Mouse (Mus musculus): ENCODE data around the gene Kcnab1. TPM values are rescaled to one million over a fixed set of nuclear protein-coding genes. Genes with fewer than 3 reads are reported as not detected.

Gene Kcnab1
- polyA plus RNA-seq, 1 experiment from 2014 or later, result 6.2 TPM

- H3K4me3 ChIP-seq (replicated peaks; ENCODE audit: low read depth, low read length), result no peak overlapping the region
- H3K9ac ChIP-seq (replicated peaks; ENCODE audit: low read length), result no peak overlapping the region
- no peaks in the 10 kb centered on the region for H3K36me3 ChIP-seq (ENCODE audit: control insufficient read depth, insufficient read depth, low read length)
- WGBS, result 90% methylated on average over 1 of the region's 1 CpGs
- DNase-seq (no peak), ATAC-seq (ENCODE audit: low FRiP score, low TSS enrichment) (no peak)
- H3K27me3 ChIP-seq (ENCODE audit: control insufficient read depth, insufficient read depth, low read length), result no peaks in the 10 kb centered on the region
- no peak overlapping the region for H3K4me2 ChIP-seq (ENCODE audit: low read length)
- no peaks in the 10 kb centered on the region for H3K4me1 ChIP-seq (ENCODE audit: control insufficient read depth, insufficient read depth, low read length)
- no peaks in the 10 kb centered on the region for H3K9me3 ChIP-seq (ENCODE audit: control insufficient read depth, low read length)
- no peak overlapping the region for H3K27ac ChIP-seq (replicated peaks; ENCODE audit: low read depth, low read length)
These were observed 20.4 kb downstream of the Kcnab1 start for GRCm38 (mm10) chr3:65129625-65130024.

GRCm38 (mm10) chr3:65134931-65135330 lies 25.7 kb downstream of the Kcnab1 start:
- no peak overlapping the region for H3K4me2 ChIP-seq (ENCODE audit: low read length)
- no peaks in the 10 kb centered on the region for H3K36me3 ChIP-seq (ENCODE audit: control insufficient read depth, insufficient read depth, low read length)
- no peak for ATAC-seq (ENCODE audit: low FRiP score, low TSS enrichment)
- no peaks in the 10 kb centered on the region for H3K4me1 ChIP-seq (ENCODE audit: control insufficient read depth, insufficient read depth, low read length)
- H3K27me3 ChIP-seq (ENCODE audit: control insufficient read depth, insufficient read depth, low read length), result no peaks in the 10 kb centered on the region
- H3K27ac ChIP-seq (replicated peaks; ENCODE audit: low read depth, low read length), result no peak overlapping the region
- 86% methylated on average over 5 of the region's 5 CpGs for WGBS
- no peak for DNase-seq
- H3K4me3 ChIP-seq (replicated peaks; ENCODE audit: low read depth, low read length), result no peak overlapping the region
- no peaks in the 10 kb centered on the region for H3K9me3 ChIP-seq (ENCODE audit: control insufficient read depth, low read length)
- H3K9ac ChIP-seq (replicated peaks; ENCODE audit: low read length), result no peak overlapping the region

- no peaks in the 10 kb centered on the region for H3K27me3 ChIP-seq (ENCODE audit: control insufficient read depth, insufficient read depth, low read length)
- no peaks in the 10 kb centered on the region for H3K4me1 ChIP-seq (ENCODE audit: control insufficient read depth, insufficient read depth, low read length)
- H3K4me2 ChIP-seq (ENCODE audit: low read length), result no peak overlapping the region
- H3K36me3 ChIP-seq (ENCODE audit: control insufficient read depth, insufficient read depth, low read length), result no peaks in the 10 kb centered on the region
- H3K9me3 ChIP-seq (ENCODE audit: control insufficient read depth, low read length), result no peaks in the 10 kb centered on the region
- WGBS, result 85% methylated on average over 5 of the region's 5 CpGs
- DNase-seq (no peak), ATAC-seq (ENCODE audit: low FRiP score, low TSS enrichment) (no peak)
- H3K9ac ChIP-seq (replicated peaks; ENCODE audit: low read length), result no peak overlapping the region
- no peak overlapping the region for H3K27ac ChIP-seq (replicated peaks; ENCODE audit: low read depth, low read length)
- no peak overlapping the region for H3K4me3 ChIP-seq (replicated peaks; ENCODE audit: low read depth, low read length)
These were observed 27.7 kb downstream of the Kcnab1 start for GRCm38 (mm10) chr3:65136897-65137296.

- Histone ChIP-seq H3K9me3 (ENCODE audit: control insufficient read depth, low read length) (no peaks in the 10 kb centered on the region), H3K27ac (replicated peaks; ENCODE audit: low read depth, low read length) (no peak overlapping the region), H3K4me1 (ENCODE audit: control insufficient read depth, insufficient read depth, low read length) (no peaks in the 10 kb centered on the region), H3K4me2 (ENCODE audit: low read length) (no peak overlapping the region), H3K9ac (replicated peaks; ENCODE audit: low read length) (no peak overlapping the region), H3K4me3 (replicated peaks; ENCODE audit: low read depth, low read length) (no peak overlapping the region), H3K36me3 (ENCODE audit: control insufficient read depth, insufficient read depth, low read length) (no peaks in the 10 kb centered on the region), H3K27me3 (ENCODE audit: control insufficient read depth, insufficient read depth, low read length) (no peaks in the 10 kb centered on the region)
- DNase-seq, result no peak
- no peak for ATAC-seq (ENCODE audit: low FRiP score, low TSS enrichment)
- 83% methylated on average over 3 of the region's 3 CpGs for WGBS
These were observed 29.6 kb downstream of the Kcnab1 start for GRCm38 (mm10) chr3:65138739-65139138.

- ATAC-seq (ENCODE audit: low FRiP score, low TSS enrichment) (0 out of 2 replicates have a peak, but pooled peaks have one; percentile 55), DNase-seq (peak; percentile 72)
- Histone ChIP-seq H3K4me1 (ENCODE audit: control insufficient read depth, insufficient read depth, low read length) (no peaks in the 10 kb centered on the region), H3K36me3 (ENCODE audit: control insufficient read depth, insufficient read depth, low read length) (no peaks in the 10 kb centered on the region), H3K9ac (replicated peaks; ENCODE audit: low read length) (no peak overlapping the region), H3K4me2 (ENCODE audit: low read length) (no peak overlapping the region), H3K27me3 (ENCODE audit: control insufficient read depth, insufficient read depth, low read length) (no peaks in the 10 kb centered on the region), H3K9me3 (ENCODE audit: control insufficient read depth, low read length) (no peaks in the 10 kb centered on the region), H3K4me3 (replicated peaks; ENCODE audit: low read depth, low read length) (no peak overlapping the region), H3K27ac (replicated peaks; ENCODE audit: low read depth, low read length) (no peak overlapping the region)
- 5% methylated on average over 5 of the region's 5 CpGs for WGBS
These were observed 36.0 kb downstream of the Kcnab1 start for GRCm38 (mm10) chr3:65145152-65145551.

- Histone ChIP-seq H3K36me3 (ENCODE audit: control insufficient read depth, insufficient read depth, low read length) (no peaks in the 10 kb centered on the region), H3K4me2 (ENCODE audit: low read length) (no peak overlapping the region), H3K9me3 (ENCODE audit: control insufficient read depth, low read length) (no peaks in the 10 kb centered on the region), H3K4me3 (replicated peaks; ENCODE audit: low read depth, low read length) (no peak overlapping the region), H3K27ac (replicated peaks; ENCODE audit: low read depth, low read length) (no peak overlapping the region), H3K9ac (replicated peaks; ENCODE audit: low read length) (no peak overlapping the region), H3K4me1 (ENCODE audit: control insufficient read depth, insufficient read depth, low read length) (no peaks in the 10 kb centered on the region), H3K27me3 (ENCODE audit: control insufficient read depth, insufficient read depth, low read length) (no peaks in the 10 kb centered on the region)
- DNase-seq, result no peak
- no peak for ATAC-seq (ENCODE audit: low FRiP score, low TSS enrichment)
- WGBS, result 83% methylated on average over 1 of the region's 1 CpGs
These were observed 42.6 kb downstream of the Kcnab1 start for GRCm38 (mm10) chr3:65151808-65152207.

GRCm38 (mm10) chr3:65172964-65173363 lies 63.8 kb downstream of the Kcnab1 start:
- Histone ChIP-seq H3K4me3 (replicated peaks; ENCODE audit: low read depth, low read length) (no peak overlapping the region), H3K9ac (replicated peaks; ENCODE audit: low read length) (no peak overlapping the region), H3K27ac (replicated peaks; ENCODE audit: low read depth, low read length) (no peak overlapping the region), H3K27me3 (ENCODE audit: control insufficient read depth, insufficient read depth, low read length) (no peaks in the 10 kb centered on the region), H3K9me3 (ENCODE audit: control insufficient read depth, low read length) (no peaks in the 10 kb centered on the region), H3K4me1 (ENCODE audit: control insufficient read depth, insufficient read depth, low read length) (no peaks in the 10 kb centered on the region), H3K36me3 (ENCODE audit: control insufficient read depth, insufficient read depth, low read length) (no peaks in the 10 kb centered on the region), H3K4me2 (ENCODE audit: low read length) (no peak overlapping the region)
- no peak for ATAC-seq (ENCODE audit: low FRiP score, low TSS enrichment)
- DNase-seq, result peak; percentile 3
- WGBS, result 78% methylated on average over 5 of the region's 5 CpGs

- Histone ChIP-seq H3K4me3 (replicated peaks; ENCODE audit: low read depth, low read length) (no peak overlapping the region), H3K9me3 (ENCODE audit: control insufficient read depth, low read length) (no peaks in the 10 kb centered on the region), H3K9ac (replicated peaks; ENCODE audit: low read length) (no peak overlapping the region), H3K27me3 (ENCODE audit: control insufficient read depth, insufficient read depth, low read length) (no peaks in the 10 kb centered on the region), H3K4me1 (ENCODE audit: control insufficient read depth, insufficient read depth, low read length) (no peaks in the 10 kb centered on the region), H3K4me2 (ENCODE audit: low read length) (no peak overlapping the region), H3K27ac (replicated peaks; ENCODE audit: low read depth, low read length) (no peak overlapping the region), H3K36me3 (ENCODE audit: control insufficient read depth, insufficient read depth, low read length) (no peaks in the 10 kb centered on the region)
- WGBS, result 71% methylated on average over 12 of the region's 12 CpGs
- DNase-seq (peak; percentile 14), ATAC-seq (ENCODE audit: low FRiP score, low TSS enrichment) (no peak)
These were observed 65.4 kb downstream of the Kcnab1 start for GRCm38 (mm10) chr3:65174564-65174963.

GRCm38 (mm10) chr3:65175819-65176218 lies 66.6 kb downstream of the Kcnab1 start:
- DNase-seq, result no peak
- Histone ChIP-seq H3K27ac (replicated peaks; ENCODE audit: low read depth, low read length) (no peak overlapping the region), H3K4me1 (ENCODE audit: control insufficient read depth, insufficient read depth, low read length) (no peaks in the 10 kb centered on the region), H3K27me3 (ENCODE audit: control insufficient read depth, insufficient read depth, low read length) (no peaks in the 10 kb centered on the region), H3K9ac (replicated peaks; ENCODE audit: low read length) (no peak overlapping the region), H3K36me3 (ENCODE audit: control insufficient read depth, insufficient read depth, low read length) (no peaks in the 10 kb centered on the region), H3K4me2 (ENCODE audit: low read length) (no peak overlapping the region), H3K9me3 (ENCODE audit: control insufficient read depth, low read length) (no peaks in the 10 kb centered on the region), H3K4me3 (replicated peaks; ENCODE audit: low read depth, low read length) (no peak overlapping the region)
- 83% methylated on average over 4 of the region's 4 CpGs for WGBS
- no peak for ATAC-seq (ENCODE audit: low FRiP score, low TSS enrichment)
